Mouse (Mus musculus) E14TG2a.4 (cell line): ENCODE results near the gene Antxr1.

Experiments
- CTCF ChIP-seq: conservative IDR thresholded peaks from 2 replicates; pipeline ENCODE4 v1.5.1; 2014; ENCODE audit warnings: low read length
- NANOG ChIP-seq: IDR thresholded peaks from 2 replicates; pipeline ENCODE4 v1.6.1; 2014; ENCODE audit warnings: borderline replicate concordance, low read length, mixed read lengths
- POU5F1 ChIP-seq: IDR thresholded peaks from 2 replicates; pipeline ENCODE4 v1.6.1; 2014; ENCODE audit warnings: low read length, borderline replicate concordance

- TF ChIP-seq CTCF, result no peak
- no peak for TF ChIP-seq NANOG
- TF ChIP-seq POU5F1, result no peak
These were observed 205.8 kb downstream of the Antxr1 start for GRCm38 (mm10) chr6:87129861-87130260.
